Mouse (Mus musculus): ENCODE measurements at regions not wholly inside any gene's neighbourhood (a gene's known extent, or its start where the extent isn't known, plus 50 kb on each side); places are given as distances from the start of the nearest gene placed in this dataset.

DNA sequence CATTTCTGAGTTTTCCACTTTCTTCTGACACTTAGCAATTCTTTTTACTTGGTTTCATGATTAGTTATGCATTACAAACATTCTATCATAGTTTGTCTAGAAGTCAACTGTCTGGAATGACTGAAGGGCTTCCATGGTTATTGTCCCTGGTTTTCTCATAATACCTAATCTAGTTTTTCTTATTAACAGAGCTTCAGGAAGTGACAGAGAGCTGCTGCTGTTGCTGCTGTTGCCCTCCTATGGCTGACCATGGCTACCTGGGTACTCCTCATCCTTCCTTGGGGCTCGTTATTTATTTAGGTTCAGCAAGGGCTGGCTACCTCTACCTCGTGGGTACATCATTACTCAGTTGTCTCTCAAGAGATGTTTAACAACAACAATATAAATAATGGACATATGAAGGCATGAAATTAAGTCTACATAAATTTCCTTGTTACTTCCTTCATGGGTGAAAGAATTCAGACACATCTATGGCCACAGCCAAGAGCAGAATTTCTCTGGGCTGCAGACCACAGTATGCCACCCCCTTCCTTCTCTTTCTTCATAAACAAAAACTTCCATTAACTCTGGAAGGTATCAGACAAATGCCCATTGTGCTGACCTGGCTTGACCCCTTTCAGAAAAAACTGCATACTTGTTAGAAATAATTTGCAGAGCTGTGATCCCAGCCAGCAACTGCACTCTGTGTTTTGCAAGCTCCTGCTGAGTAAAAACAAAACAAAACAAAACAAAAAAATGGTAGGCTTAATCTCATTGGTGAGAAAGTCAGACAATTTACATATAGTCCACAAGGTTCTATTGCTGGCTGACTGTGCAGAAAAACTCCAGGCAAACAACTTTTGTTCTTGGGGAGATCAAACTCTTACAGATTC lies 103.6 kb upstream of the Lgalsl start:
- no peak for TF ChIP-seq POLR2A (IDR thresholded peaks at IDR 0.05; ENCODE audit: borderline replicate concordance, extremely low read depth, insufficient read depth, insufficient read length, poor library complexity, severe bottlenecking)
- TF ChIP-seq CTCF (IDR thresholded peaks at IDR 0.05; ENCODE audit: borderline replicate concordance, extremely low read depth, insufficient read depth, insufficient read length): no peak
